Mouse (Mus musculus) ovary, adult 10 weeks (tissue): ENCODE data around the gene Heca. TPM values are rescaled to one million over a fixed set of nuclear protein-coding genes. Genes with fewer than 3 reads are reported as not detected.

ENCODE experiments used
- polyA plus RNA-seq: library from polyadenylated mRNA; stranded (reverse); fragments of 350-450 nt; fragmentation: Illumina TruSeq; extraction: RNeasy Lipid Tissue Mini Kit (QIAGEN cat#74804); gene quantifications from one replicate; pipeline ENCODE4 v1.2.3, GENCODE M21; 2014

Gene Heca
- polyA plus RNA-seq, result 105 TPM

GRCm38 (mm10) chr10:17947960-17948730 lies at the start of gene Heca:
Gene Heca, minus strand, starts transcription at chr10:17948067.

Other genes starting within 250 kb of the Heca start
- 395 TPM for gene Cited2, start 224.8 kb downstream of the Heca start, polyA plus RNA-seq
- 1.8 TPM for gene Txlnb, start 151.8 kb downstream of the Heca start, polyA plus RNA-seq
- 256 TPM for gene Abracl, start 75.2 kb upstream of the Heca start, polyA plus RNA-seq
- 60.2 TPM for gene Reps1, start 107.8 kb upstream of the Heca start, polyA plus RNA-seq